Mouse (Mus musculus) forebrain, embryonic 14.5 days (tissue): ENCODE measurements at regions not wholly inside any gene's neighbourhood (a gene's known extent, or its start where the extent isn't known, plus 50 kb on each side); places are given as distances from the start of the nearest gene placed in this dataset.

Experiments
- ATAC-seq: fragments of 200-750 bp; cut with Nextera tagmentation; 2 replicates; pipeline ENCODE4 v1.8.0; 2017; ENCODE audit warnings: mild to moderate bottlenecking, moderate library complexity
- DNase-seq: peaks from one replicate; pipeline ENCODE4 v3.0.0-alpha.2; 2015; ENCODE audit warnings: low spot score
- H3K27ac ChIP-seq: fragments of 300-500 bp; sonication (generic); 2 replicates; pipeline ENCODE4 v1.5.1; 2014; ENCODE audit warnings: low read depth, mild to moderate bottlenecking, control low read depth, low read length, moderate library complexity
- H3K27me3 ChIP-seq: fragments of 300-500 bp; sonication (generic); replicated peaks from 2 replicates; pipeline ENCODE4 v1.6.1; 2014; ENCODE audit warnings: low read length, control low read depth, mixed read lengths; ENCODE audit not compliant: control insufficient read depth, insufficient read depth
- H3K36me3 ChIP-seq: fragments of 300-500 bp; sonication (generic); 2 replicates; pipeline ENCODE4 v1.6.1; 2014; ENCODE audit warnings: low read length, control low read depth; ENCODE audit not compliant: control insufficient read depth, insufficient read depth
- H3K4me1 ChIP-seq: fragments of 300-500 bp; sonication (generic); 2 replicates; pipeline ENCODE4 v1.6.1; 2014; ENCODE audit warnings: antibody characterized with exemption, low read length, control low read depth; ENCODE audit not compliant: control insufficient read depth, insufficient read depth
- H3K4me2 ChIP-seq: fragments of 300-500 bp; sonication (generic); 2 replicates; pipeline ENCODE4 v1.6.1; 2014; ENCODE audit warnings: mild to moderate bottlenecking, control low read depth, low read length
- H3K4me3 ChIP-seq: fragments of 300-500 bp; sonication (generic); 2 replicates; pipeline ENCODE4 v1.5.1; 2014; ENCODE audit warnings: low read depth, low read length, control low read depth
- H3K9ac ChIP-seq: fragments of 300-500 bp; sonication (generic); 2 replicates; pipeline ENCODE4 v1.6.1; 2014; ENCODE audit warnings: mild to moderate bottlenecking, low read length, control low read depth, moderate library complexity
- H3K9me3 ChIP-seq: fragments of 300-500 bp; sonication (generic); replicated peaks from 2 replicates; pipeline ENCODE4 v1.6.1; 2016; ENCODE audit warnings: low read length, control low read depth, mixed read lengths; ENCODE audit not compliant: control insufficient read depth
- WGBS: fragments of 180-500 bp; shearing (Covaris S2); extraction: QIAGEN DNeasy Blood & Tissue Kit; methylation state at CpG from one replicate; pipeline ENCODE4 v1.1.7; 2014; 5-methylcytosine and 5-hydroxymethylcytosine counted together

- no peak overlapping the region for H3K4me3 ChIP-seq
- H3K9ac ChIP-seq: no peak overlapping the region
- no peaks in the 10 kb centered on the region for H3K36me3 ChIP-seq
- DNase-seq: peak; percentile 7
- no peaks in the 10 kb centered on the region for H3K9me3 ChIP-seq
- H3K4me1 ChIP-seq: no peaks in the 10 kb centered on the region
- 69% methylated on average over 4 of the region's 4 CpGs for WGBS
- no peak overlapping the region for H3K27ac ChIP-seq
- no peak for ATAC-seq
- no peaks in the 10 kb centered on the region for H3K27me3 ChIP-seq
- no peak overlapping the region for H3K4me2 ChIP-seq
Observed at GRCm38 (mm10) chr3:43923497-43923896, 1454.7 kb upstream of the Pcdh10 start.

- DNase-seq (no peak), ATAC-seq (no peak)
- H3K27ac ChIP-seq: no peak overlapping the region
- no peaks in the 10 kb centered on the region for H3K27me3 ChIP-seq
- no peak overlapping the region for H3K4me3 ChIP-seq
- H3K9me3 ChIP-seq: no peaks in the 10 kb centered on the region
- H3K9ac ChIP-seq: no peak overlapping the region
- no peaks in the 10 kb centered on the region for H3K4me1 ChIP-seq
- H3K36me3 ChIP-seq: no peaks in the 10 kb centered on the region
- no peak overlapping the region for H3K4me2 ChIP-seq
- 62% methylated on average over 3 of the region's 3 CpGs for WGBS
Observed at GRCm38 (mm10) chr3:43945780-43946179, 1432.4 kb upstream of the Pcdh10 start.
